Mouse (Mus musculus) adrenal gland, adult 2 months (tissue): ENCODE measurements around the gene Tax1bp3. TPM values are rescaled to one million over a fixed set of nuclear protein-coding genes. Genes with fewer than 3 reads are reported as not detected.
A peak's percentile ranks its signal among the peaks of the same experiment; 100 is the strongest.

Source experiments
- DNase-seq: peaks from one replicate; pipeline ENCODE4 v3.0.0; 2021
- polyA plus RNA-seq: library from polyadenylated mRNA; depleted of rRNA; stranded (reverse); fragments of >200 nt; gene quantifications from 2 replicates; pipeline ENCODE4 v1.2.3, GENCODE M21; 2012
- total RNA-seq, 2 experiments: library from RNA; stranded (reverse); gene quantifications; 2 replicates each; pipeline ENCODE4 v1.2.3; 2021

The Tax1bp3 gene
- total and polyA plus RNA-seq, 3 experiments, result 71.0 to 87.8 (median 71.0) TPM

DNA sequence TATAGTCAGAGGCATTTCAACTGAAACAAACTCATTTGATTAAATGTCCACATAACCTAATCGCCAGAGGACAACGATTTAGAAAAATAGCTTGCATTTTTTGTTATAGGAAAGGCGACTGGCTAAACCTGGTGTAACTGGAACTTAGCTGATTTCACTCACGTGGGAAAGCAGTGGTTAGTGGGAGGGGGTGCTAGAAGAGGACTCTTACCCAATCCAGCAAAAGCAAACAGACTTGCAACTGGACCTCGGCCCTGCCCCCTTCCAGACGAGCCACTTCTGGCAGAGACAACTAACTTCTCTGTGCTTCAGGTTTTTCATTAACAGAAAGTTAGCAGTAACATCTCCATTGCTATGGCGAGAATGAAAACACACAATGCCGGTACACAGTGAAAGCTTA, 1.3 kb upstream of the Tax1bp3 start:
- peak; percentile 44 for DNase-seq

DNA sequence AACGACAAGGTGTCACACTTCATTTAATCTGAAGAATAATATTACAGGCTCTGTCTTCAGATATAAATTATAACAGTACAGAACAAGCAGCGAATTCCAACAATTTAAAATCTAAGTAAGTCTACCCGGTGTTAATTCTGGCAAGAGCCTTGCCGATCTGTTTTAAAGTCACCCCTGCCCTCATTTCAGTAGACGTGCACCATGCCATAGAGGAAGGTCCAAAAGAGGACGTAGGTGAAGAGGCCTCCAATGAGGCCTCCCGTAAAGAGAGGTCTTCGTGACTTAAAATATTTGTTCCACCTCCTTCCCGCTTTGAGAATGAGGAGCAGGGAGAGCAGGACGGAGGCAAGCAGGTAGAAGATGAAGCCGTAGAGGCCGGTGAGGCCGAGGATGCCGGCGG, 697 bp upstream of the Tax1bp3 start:
- DNase-seq, result no peak

DNA sequence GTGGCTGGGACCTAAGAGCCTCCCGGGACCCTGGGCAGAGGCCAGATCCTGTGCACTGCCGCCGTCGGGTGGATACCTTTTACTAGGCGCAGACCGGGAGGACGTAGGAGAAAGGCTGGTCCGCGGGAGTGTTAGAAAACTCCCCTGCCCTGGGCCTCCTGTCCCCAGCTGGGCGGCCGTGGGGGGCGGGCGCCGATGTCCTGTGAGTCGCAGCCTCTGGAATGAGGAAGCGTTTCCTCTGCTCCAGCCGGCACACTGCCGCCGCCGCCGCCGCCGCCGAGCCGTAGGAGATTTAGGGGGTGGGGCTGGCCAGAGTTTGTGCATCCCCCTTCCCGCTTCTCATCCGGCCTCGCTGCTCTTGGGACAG, 609 bp downstream of the Tax1bp3 start:
- peak; percentile 91 for DNase-seq

DNA sequence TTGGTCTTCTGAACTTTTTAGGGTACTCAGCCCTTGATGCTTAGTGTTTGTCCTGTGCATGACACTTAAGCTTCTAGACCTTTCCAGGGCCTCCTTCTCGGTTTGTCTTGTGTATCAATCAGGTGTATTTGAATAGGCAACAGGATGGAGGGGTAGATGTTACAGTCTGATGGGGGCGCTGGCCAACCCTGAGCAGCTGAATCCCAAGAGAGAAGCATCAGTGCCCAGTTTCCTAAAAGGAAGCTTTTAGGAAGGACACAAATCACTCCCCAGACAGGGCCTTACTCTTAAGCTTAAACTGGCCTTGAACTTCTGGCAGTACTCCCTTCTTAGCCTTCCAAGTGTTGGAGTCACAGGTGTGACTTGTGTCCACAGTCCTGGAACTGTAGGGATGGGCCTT, 1.0 kb downstream of the Tax1bp3 start:
- no peak for DNase-seq

DNA sequence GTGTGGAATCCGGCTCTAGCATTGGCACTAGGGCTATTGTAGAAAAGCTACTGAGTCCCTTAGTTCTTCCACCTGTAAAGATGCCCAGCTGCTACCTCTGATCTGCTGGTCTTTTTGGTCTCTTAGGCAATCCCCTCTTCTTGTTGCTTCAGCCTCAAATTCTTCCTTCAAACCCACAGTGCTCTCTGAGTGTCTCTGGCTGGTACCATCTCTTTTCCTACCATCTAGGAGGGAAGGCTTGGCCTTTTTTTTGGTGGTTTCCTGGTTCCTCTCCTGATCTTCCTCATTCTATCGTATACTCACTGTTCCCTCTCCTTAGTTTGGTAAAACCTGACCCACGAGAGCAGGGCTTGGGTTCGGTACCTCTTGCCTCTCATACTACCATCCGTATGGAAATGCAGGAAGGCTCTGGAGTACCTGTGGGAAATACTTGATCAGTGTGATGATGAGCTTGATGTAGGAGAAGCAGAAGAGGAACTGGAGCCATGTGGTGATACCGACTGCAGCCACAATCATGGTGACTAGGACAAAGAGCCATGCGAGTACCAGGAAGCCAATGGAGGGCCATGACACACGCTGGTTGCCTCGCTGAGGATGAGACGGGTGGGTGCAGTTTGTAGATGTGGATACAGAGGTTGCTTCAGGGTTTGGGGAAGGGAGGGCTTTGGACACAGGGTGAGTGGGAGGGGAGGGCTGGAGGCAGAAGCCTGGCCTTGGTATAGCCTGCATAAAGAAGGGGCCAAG, 9.2 kb downstream of the Tax1bp3 start:
- DNase-seq, result no peak

DNA sequence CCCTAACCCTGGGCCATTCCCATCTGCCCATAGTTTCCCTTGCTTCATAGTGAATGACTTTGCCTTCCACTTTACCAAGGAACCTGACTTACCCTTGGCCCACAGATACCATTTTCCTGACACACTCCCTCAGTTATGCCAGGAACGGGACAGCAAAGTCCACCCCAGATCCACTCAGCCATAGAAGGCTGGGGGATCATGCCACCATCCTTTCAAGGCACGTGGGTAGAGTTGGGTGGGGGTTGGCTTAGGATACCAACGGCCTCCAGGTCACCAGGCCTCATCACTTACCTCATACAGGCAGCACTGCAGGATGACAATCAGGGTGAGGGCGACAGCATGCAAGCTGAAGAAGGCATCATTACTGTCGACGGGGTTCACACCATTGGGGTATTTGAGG, 10.3 kb downstream of the Tax1bp3 start:
- no peak for DNase-seq

DNA sequence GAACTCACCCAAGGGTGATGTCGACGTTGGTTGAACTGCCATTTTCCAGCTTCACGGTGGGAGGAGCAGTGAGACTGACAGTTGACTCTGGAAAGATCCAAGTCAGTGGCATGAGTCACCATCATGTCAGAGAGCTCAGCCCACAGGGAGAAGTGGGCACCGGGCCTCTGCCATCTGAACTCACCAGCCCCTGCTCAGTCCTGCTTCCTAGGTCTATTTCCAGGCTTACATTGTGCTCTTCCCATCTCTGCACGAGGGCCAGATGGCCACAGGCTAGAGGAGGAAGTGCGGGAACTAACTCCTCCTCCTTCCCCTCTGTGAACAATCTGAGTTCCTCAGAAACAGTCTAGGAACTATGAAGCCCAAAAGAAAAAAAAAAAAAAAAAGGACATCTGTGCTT, 16.2 kb downstream of the Tax1bp3 start:
- peak; percentile 51 for DNase-seq

DNA sequence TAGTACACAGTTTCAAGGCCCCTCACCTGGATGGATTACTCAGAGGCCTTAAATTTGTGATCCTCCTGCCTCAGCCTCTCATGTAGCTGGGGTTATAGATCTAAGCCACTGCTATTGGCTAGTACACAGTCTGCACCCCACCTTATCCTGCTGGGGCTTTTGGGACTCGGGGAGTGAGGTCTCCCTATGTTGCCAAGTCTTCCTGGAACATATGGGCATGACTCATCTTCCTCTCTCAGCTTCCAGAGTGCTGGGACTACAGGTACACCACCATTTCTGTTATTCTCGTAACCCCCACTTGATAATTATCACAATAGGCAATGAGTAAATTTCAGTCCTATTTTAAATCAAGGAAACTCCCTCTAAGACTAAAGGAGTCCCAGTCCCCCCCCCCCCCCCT, 17.6 kb downstream of the Tax1bp3 start:
- DNase-seq, result no peak

DNA sequence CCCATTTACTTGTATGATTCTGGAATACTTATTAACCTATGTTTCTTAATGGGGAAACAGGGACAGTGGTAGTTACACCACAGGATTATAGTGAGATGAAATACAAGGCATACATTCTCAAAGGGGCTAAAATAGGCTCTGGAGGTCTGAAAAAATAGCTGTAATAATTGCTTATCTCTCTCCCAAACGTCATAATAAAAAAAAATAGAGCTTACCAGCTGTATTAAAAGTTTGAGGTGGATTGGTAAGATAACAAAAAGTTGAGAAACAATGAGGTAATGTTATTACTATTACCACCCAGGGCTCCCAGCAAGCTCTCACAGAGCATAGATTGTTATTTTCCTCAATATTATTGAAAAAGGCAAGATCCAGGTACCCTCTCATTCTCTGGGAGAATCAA, 21.3 kb downstream of the Tax1bp3 start:
- no peak for DNase-seq

DNA sequence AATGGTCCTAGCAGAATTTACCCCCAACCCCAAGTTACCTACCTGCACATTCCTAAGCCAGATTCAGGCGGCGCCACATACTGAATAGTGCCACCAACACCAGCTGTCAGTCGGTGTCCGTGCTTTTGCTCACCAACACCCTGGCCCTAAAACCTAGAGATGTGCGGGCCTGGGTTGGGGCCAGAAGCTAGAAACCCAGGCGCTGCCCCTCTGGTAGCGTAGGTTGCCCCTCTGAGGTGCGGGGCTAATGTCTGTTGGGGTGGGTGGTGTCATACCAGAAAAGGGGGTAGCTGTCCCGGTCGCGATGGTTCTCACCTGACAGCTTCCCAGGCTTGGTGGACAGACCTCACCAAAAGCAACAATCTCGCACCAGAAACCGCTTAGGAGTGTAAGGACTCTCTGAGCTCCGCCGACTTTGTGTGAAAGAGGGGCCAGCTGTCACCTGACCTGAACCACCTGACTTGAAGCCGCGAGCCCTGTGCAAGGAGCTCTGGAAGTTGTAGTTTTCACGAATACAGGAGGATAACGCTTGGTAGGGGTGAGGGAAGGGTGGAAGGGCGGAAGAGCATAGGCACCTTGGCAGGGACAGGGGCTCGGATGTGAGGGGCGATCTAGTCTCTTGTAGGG, 21.8 kb downstream of the Tax1bp3 start, which contains the start of gene Ctns:
Gene Ctns, minus strand, starts transcription at position 440 of the 627 bp plus-strand sequence.
- DNase-seq, result no peak

DNA sequence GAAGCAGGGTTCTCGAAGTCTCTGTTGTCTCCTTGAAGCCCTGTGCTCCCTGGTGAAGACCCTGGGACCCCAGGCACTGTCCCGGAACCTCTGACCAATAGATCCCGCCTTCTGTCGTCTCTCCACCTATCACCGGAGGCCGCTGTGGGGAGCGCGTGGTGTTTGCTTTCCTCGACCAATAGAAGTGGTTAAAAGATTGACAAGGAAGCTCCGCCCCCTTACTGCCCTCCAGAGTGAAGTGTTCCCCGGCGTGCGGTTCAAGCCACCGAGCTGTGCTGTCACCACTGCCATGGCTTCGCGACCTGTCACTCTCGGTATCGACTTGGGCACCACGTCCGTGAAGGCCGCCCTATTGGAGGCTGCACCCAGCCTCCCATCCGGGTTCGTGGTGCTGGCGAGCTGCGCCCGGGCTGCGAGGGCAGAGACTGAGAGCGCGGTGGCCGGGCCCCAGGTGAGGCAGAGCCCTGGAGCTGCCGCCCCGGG, 22.4 kb downstream of the Tax1bp3 start, which contains the start of gene Shpk:
Gene Shpk, plus strand, starts transcription at position 231 of the 483 bp plus-strand sequence.
- DNase-seq, result peak; percentile 96

DNA sequence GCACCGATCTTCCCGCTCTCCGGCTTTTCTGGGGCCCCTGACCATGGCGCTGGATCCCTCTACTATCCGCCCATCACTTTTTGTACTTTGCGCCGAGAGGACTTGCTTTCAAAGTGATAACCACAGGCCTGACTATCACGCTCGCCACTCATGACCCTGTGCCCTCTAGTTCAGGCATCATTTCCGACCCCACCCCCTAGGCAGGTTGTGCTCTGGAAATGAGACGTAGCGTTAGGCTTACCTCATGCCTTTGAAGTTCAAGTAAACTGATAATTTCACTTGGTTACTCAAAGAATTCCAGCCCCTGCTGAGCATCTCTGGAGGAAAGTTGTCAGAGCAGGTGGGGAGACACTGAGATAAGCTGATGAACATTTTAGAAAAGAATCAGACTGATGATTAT, 23.0 kb downstream of the Tax1bp3 start:
- peak; percentile 43 for DNase-seq

DNA sequence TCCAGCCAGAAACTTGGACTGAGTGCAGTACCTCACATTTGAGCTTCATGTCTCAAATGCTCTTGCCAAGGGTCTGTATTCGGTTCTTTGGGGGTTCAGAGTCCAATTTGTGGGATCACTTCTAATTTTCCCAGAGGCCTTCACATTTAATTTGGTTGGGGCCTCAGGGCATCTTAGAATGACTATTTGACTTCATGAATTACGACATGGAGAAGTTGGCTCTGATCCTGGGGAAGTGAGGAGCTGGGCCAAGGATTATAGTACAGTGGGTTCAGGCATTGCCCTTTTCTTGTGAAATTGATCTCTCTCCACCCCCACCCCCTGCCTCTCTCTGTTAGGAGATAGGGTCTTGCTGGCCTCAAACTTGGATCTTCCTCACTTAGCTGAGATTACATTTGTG, 24.1 kb downstream of the Tax1bp3 start:
- peak; percentile 62 for DNase-seq

DNA sequence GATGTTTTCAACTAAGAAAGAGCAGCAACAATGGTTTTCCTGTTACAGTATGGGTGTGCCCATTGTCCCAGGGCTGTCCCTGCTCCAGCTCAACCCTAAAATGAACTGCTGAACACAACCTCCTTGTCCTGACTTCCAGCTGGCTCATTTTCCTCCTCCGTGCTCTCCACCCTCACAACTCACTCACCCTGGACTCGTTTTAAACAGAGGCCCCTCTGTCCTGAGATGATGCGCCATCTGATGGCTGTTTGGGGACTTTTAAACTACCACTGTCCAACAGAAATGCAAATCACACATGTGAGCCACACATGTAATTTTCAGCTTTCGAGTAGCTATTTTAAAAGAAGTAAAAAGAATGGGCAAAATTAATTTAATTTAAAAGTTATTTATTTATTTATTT, 24.7 kb downstream of the Tax1bp3 start:
- DNase-seq, result no peak

DNA sequence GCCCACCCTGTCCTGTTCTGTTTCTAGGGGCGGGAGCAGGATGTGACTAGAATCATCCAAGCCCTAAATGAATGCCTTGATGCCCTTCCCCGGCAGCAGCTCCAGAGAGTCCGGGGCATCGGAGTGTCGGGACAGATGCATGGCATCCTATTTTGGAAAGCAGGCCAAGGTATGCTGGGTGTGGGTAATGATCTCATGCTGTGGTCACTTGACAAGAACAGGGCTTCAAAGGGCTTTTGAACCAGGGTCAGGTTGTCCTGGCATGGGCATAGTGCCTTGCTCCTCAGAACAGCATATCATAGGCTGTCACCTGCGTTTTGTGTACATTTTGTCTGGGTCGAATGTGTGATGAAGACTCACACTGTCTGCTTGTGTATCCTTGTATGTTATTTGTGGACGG, 27.0 kb downstream of the Tax1bp3 start:
- no peak for DNase-seq

DNA sequence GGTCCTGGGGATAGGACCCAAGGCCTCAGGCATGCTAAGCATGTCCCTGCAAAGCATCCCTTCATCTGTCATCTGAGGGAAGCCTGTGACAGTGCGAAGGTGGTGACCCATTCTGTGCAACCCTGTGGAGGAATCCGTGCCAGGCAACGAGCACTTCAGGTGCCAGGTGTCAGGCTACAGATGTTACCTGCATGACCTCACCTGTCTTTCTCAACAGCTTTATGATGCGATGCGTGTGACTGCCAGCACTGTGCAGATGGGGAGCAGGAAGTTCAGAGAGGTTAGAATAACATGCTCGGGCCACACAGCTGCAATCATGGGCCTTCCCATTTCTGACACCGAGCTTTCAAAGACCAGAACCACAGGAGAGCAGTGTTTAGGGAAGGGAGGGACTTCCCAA, 28.3 kb downstream of the Tax1bp3 start:
- DNase-seq, result no peak

DNA sequence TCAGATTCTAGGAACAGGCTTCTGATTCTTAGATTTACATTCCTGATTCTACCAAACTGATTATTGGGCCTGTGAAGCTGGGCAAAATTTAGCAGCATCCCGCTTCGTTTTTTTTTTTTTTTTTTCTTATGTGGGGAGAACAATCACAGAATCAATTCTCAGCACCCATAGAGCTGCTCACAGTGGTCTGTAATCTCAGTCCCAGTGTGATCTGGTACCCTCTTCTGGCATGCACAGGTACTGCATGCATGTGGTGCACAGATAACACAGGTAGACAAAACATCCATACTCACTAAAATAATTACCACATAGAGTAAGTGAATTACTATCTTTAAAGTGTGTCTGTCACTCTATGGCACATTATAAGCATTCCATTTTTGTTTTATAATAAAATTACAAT, 30.7 kb downstream of the Tax1bp3 start:
- DNase-seq, result no peak

DNA sequence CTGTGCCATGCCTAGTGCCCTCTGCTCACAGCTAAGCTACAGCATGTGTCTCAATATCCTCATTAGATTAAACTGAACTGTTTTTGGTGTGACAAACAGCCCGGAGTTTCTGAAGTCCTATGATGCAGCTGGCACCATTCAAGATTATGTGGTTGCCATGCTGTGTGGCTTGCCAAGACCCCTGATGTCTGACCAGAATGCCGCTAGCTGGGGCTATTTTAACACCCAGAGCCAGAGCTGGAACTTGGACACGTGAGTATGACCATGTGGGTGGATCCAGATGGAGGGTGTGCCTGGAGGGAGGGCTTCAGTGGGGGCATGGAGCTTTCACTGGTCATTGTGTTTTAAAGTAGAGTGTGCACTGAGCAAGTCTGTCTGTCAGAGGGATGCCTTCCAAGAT, 37.1 kb downstream of the Tax1bp3 start:
- DNase-seq, result no peak

DNA sequence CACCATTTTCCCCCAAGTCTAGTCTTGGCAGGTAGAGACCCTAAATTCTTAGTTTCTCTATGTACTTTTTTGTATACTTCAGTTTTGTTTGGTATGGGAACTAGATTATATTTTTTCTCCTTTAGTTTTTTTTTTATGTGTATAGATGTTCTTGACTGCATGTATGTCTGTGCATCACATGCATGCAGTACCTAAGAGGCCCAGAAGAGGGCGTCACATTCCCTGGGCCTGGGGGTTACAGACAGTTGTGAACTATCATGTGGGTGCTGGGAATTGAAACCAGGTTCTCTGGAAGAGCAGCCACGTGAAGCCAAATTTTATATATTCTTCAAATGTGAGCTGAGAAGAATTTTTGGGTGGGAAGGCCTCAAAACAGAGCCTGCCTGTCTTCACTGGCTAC, 42.8 kb downstream of the Tax1bp3 start:
- no peak for DNase-seq

DNA sequence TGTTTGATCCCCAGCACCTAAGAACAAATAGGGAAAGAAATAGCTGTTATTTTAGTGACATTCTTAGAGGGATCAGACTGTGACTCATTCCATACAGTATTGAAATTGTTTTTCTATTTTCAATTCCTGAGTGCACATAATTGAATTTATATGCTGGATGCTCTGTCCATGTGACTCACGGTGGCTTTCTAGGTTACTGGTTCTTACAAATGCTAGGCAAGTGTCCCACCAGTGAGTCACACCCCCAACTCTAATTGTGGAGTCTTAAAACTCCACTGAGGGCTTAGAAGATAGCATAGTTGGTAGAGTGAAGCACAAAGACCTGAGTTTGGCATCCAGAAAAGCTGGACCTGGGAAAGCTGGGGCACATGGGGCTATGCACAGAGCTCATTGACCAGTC, 43.8 kb downstream of the Tax1bp3 start:
- DNase-seq, result no peak

DNA sequence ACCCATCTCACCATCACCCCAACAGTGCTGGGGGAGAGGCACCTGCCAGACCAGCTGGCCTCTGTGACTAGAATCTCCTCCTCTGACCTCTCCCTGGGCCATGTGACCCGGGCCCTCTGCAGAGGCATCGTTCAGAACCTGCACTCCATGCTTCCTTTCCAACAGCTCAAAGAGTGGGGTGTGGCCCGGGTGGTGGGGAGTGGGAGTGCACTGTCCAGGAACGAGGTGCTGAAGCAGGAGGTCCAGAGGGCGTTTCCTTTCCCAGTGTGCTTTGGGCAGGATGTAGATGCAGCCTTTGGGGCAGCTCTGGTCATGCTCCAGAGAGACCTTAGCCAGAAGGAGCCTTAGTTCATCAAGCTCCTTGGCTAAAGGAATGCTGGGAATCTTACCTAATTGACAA, 46.0 kb downstream of the Tax1bp3 start:
- DNase-seq, result no peak

DNA sequence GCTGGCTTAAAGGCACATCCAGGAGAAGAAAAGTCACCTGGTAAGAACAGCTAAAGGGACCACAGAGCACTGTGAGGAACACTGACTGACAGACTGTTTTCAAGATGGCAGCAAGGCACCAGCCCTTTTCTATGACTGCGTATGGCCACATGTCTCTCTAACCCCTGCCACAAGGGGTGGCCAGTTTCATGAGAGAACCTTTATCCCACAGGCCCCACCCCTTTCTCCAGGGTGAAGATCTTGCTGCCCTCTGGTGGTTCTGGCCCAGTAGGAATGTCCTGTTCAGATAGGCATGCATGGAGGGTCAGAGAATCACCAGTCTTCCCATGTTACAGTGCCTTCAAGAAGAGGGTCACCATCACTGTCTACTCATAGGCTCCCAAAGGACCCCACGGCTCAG, 47.1 kb downstream of the Tax1bp3 start:
- peak; percentile 43 for DNase-seq

DNA sequence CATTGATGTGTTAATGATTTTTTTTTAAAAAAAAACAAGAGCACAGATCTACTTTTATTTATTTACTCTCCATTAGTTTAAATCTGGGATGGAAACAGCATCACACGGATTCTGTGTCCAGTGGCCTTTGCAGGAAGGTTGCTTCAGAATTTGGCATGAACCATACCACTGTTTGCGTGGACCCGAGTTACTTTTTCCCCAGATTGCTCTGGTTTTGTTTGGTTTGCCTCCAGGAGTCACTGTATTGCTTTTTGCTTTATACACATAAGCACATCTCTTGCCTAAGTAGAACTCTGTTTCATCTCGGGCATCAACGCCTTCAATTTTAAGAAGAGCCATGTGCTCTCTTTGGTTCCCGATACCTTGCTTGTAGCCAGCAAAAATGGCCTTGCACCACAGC, 49.0 kb downstream of the Tax1bp3 start:
- no peak for DNase-seq

DNA sequence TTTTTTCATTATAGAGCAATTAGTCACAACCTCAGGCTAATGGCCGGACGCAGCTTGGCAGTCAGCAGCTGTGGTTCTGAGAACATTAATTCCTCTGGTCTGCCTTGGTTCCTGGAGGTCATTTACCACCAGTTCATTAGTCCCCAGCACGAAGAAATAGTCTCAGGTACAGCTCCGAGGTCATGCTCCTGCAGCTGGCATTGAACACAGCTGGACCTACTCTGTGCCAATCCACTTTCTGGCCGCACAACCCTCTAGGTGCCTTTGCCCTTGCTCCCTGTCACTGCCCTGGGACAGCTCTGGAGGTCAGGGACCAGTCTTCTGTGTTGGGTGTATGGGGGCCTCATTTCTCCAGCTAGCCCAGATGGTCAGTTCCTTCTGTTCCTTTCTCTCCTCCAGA, 52.0 kb downstream of the Tax1bp3 start:
- no peak for DNase-seq
